In genomic region chr5:121385461-121386119, GRCm38 (mm10) we compare ENCODE assay signal across 8 mouse cellular contexts. TPM values are rescaled to one million over a fixed set of nuclear protein-coding genes. Genes with fewer than 3 reads are reported as not detected.
A peak's percentile ranks its signal among the peaks of the same experiment; 100 is the strongest.
DNase-seq lines count a peak whose midpoint lies in the region; ATAC-seq and TF ChIP-seq lines count a peak whose summit lies in the region.

Gene Trafd1 (minus strand): TSS chr5:121385632.

- TF ChIP-seq CTCF in G1E (IDR thresholded peaks at IDR 0.05; ENCODE audit: low read depth, low read length): no peak
- TF ChIP-seq CTCF in forebrain, postnatal 0 days (IDR thresholded peaks at IDR 0.05; ENCODE audit: low read depth): no peak

- H3K27me3 ChIP-seq in G1E (ENCODE audit: insufficient read depth, low read length): 0 out of 2 replicates have a peak, but pooled peaks cover 3% of the 10 kb centered on the region
- no peaks in the 10 kb centered on the region for H3K27me3 ChIP-seq in forebrain, postnatal 0 days (ENCODE audit: insufficient read depth, low read length)
- H3K27me3 ChIP-seq in lung, embryonic 16.5 days (ENCODE audit: control insufficient read depth, insufficient read depth, low read depth, low read length): no peaks in the 10 kb centered on the region

- peak; percentile 95 for ATAC-seq in G1E (ENCODE audit: extremely low read depth, insufficient number of reproducible peaks, low FRiP score, poor library complexity, severe bottlenecking)
- peak; percentile 95 for ATAC-seq in forebrain, postnatal 0 days
- ATAC-seq in lung, embryonic 16.5 days (ENCODE audit: low read depth): peak; percentile 96

- H3K36me3 ChIP-seq in G1E (replicated peaks): peaks cover 26% of the 10 kb centered on the region
- peaks cover 17% of the 10 kb centered on the region for H3K36me3 ChIP-seq in forebrain, postnatal 0 days (ENCODE audit: insufficient read depth)
- H3K36me3 ChIP-seq in lung, embryonic 16.5 days (ENCODE audit: control insufficient read depth, insufficient read depth, low read length): peaks cover 11% of the 10 kb centered on the region

- under 1% methylated on average over 33 of the region's 45 CpGs for WGBS in forebrain, postnatal 0 days
- 3% methylated on average over 25 of the region's 45 CpGs for WGBS in lung, embryonic 16.5 days

- DNase-seq in G1E (ENCODE audit: low spot score): peak; percentile 93
- DNase-seq in cerebellum, adult 18-20 months: peak; percentile 94 to 97
- DNase-seq in forebrain, postnatal 0 days: peak; percentile 95
- DNase-seq in heart, postnatal 4 days: peak; percentile 97
- peak; percentile 74 for DNase-seq in layer of hippocampus, adult 9-10 months (ENCODE audit: low spot score)
- DNase-seq in ovary, postnatal 10 days (ENCODE audit: low spot score): peak; percentile 83
- DNase-seq in thymus, postnatal 10 days (ENCODE audit: low spot score in 2 of 2): peak; percentile 82 to 85

- H3K9ac ChIP-seq in forebrain, postnatal 0 days: peak within 1 kb of the TSS; percentile 89
- peak within 1 kb of the TSS; percentile 90 for H3K9ac ChIP-seq in lung, embryonic 16.5 days (ENCODE audit: low read length)

- H3K9me3 ChIP-seq in G1E (replicated peaks): peaks cover 6% of the 10 kb centered on the region
- H3K9me3 ChIP-seq in forebrain, postnatal 0 days (ENCODE audit: low read length): no peaks in the 10 kb centered on the region
- H3K9me3 ChIP-seq in lung, embryonic 16.5 days (ENCODE audit: control insufficient read depth, low read length): peaks cover 5% of the 10 kb centered on the region

- peak within 1 kb of the TSS; percentile 59 for H3K4me2 ChIP-seq in forebrain, postnatal 0 days (ENCODE audit: low read depth)
- peak within 1 kb of the TSS; percentile 74 for H3K4me2 ChIP-seq in lung, embryonic 16.5 days (ENCODE audit: low read depth, low read length)

- H3K4me3 ChIP-seq in G1E (ENCODE audit: low read depth, low read length): peak within 1 kb of the TSS; percentile 78
- peak within 1 kb of the TSS; percentile 86 for H3K4me3 ChIP-seq in forebrain, postnatal 0 days (ENCODE audit: low read depth, low read length)
- peak within 1 kb of the TSS; percentile 72 for H3K4me3 ChIP-seq in lung, embryonic 16.5 days (ENCODE audit: low read length)

- peaks cover 43% of the 10 kb centered on the region for H3K4me1 ChIP-seq in G1E (ENCODE audit: insufficient read depth, low read depth, low read length)
- H3K4me1 ChIP-seq in forebrain, postnatal 0 days (ENCODE audit: insufficient read depth): no peaks in the 10 kb centered on the region
- H3K4me1 ChIP-seq in lung, embryonic 16.5 days (replicated peaks; ENCODE audit: control insufficient read depth, insufficient read depth, low read length): peaks cover 21% of the 10 kb centered on the region

- H3K27ac ChIP-seq in forebrain, postnatal 0 days (ENCODE audit: low read depth, low read length): peak within 1 kb of the TSS; percentile 86
- peak within 1 kb of the TSS; percentile 90 for H3K27ac ChIP-seq in lung, embryonic 16.5 days (ENCODE audit: low read length)

RNA-seq across cellular contexts. Expression of gene Trafd1, which starts in this region (rescaled TPM):
- total RNA-seq in G1E (2014; fragmentation: Nextera tagmentation): 13.2 and 16.0 TPM in 2 replicates
- 18.8 and 20.3 TPM in 2 replicates for total RNA-seq in G1E (2017)
- 15.2 and 17.5 TPM in 2 replicates for polyA plus RNA-seq in G1E (2012)
- total RNA-seq in forebrain, postnatal 0 days (2014; rRNA removed): 131 and 141 TPM in 2 replicates
- polyA plus RNA-seq in forebrain, postnatal 0 days (2015; fragmentation: Nextera tagmentation; extraction: Ambion mirVana): 123 and 124 TPM in 2 replicates
- total RNA-seq in heart, postnatal 4 days (2021): 10 to 100 TPM; 55.0 to 66.2 TPM
- 85.9 and 90.7 TPM in 2 replicates for polyA plus RNA-seq in lung, embryonic 16.5 days (2015; fragmentation: Nextera tagmentation; extraction: Ambion mirVana)

Comparison
In these comparisons a context has a peak if more than half of its experiments do, and no peak if none do; other contexts are left out.
1. Peak in every context shown above with its lines: DNase-seq, ATAC-seq, H3K4me3 ChIP-seq and H3K27ac ChIP-seq.